Mouse (Mus musculus) CD4-positive, CD25-positive, alpha-beta regulatory T cell, adult 4 months (primary cell): Measurements from ENCODE around the gene Pcsk6. TPM values are rescaled to one million over a fixed set of nuclear protein-coding genes. Genes with fewer than 3 reads are reported as not detected.
"Not testable (repeated sequence)": the region's sequence is repeated elsewhere in the genome, so short reads cannot be mapped to it uniquely, and the experiment has no call there.

Experiments used
- ATAC-seq: one replicate; pipeline ENCODE4 v1.8.0; 2017
- polyA plus RNA-seq, 2 experiments: library from polyadenylated mRNA; unstranded; fragments of 100-300 nt; shearing (Covaris generic); gene quantifications; one replicate each; pipeline ENCODE4 v1.2.1; 2017

Gene Pcsk6
- polyA plus RNA-seq: not detected

GRCm38 (mm10) chr7:65861591-65862472 is at the start of gene Pcsk6:
Gene Pcsk6, plus strand, starts transcription at chr7:65861734.
- no peak for ATAC-seq

DNA sequence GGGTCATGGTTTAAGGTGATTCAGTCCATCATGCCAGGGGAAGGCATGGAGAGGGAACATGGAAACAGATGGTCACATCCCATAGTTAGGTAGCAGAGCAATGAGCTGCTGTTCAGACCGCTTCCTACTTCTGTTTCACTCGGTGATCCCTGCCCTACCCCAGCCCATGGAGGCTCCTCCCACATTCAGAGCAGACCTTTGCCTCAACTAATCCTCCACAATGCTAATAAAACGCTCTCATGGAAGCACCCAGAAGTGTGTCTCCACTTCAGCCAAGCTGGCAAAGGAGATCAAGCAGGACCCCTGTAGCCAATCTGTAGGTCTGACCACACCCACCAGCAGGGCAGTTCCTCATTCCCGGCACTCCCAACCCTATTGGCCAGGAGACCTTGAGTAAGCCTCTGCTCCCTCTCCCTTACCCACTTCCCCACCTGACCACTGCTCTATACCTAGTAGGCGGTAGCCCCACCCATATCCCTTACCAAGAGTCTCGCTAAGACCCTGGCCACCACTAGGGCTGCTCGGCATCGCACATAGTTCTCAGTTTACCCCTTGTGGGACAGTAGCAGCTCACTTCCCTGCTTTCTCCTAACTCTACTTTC is 47.8 kb upstream of the Pcsk6 start:
- no peak for ATAC-seq

- no peak for ATAC-seq
These were observed 44.0 kb upstream of the Pcsk6 start for GRCm38 (mm10) chr7:65817564-65817963.

DNA sequence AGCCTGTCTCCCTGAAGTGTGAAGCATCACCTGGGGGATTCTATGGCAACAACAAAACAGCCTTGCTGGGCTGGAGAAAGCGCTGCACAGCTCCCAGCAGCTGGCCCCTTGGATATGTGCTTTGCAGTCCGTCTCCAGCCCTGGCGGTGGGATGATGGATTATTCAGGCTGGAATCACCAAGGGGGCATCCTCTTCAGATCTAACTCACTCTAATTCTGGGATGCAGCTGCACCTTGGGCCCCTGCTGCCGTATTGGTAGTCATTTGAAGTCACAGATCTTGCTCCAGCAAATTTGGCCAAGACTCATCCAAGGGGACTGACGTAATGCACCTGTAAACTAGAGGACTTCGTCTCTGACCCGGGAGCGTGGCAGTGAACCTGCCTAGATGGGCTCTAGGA is 41.1 kb upstream of the Pcsk6 start:
- no peak for ATAC-seq

DNA sequence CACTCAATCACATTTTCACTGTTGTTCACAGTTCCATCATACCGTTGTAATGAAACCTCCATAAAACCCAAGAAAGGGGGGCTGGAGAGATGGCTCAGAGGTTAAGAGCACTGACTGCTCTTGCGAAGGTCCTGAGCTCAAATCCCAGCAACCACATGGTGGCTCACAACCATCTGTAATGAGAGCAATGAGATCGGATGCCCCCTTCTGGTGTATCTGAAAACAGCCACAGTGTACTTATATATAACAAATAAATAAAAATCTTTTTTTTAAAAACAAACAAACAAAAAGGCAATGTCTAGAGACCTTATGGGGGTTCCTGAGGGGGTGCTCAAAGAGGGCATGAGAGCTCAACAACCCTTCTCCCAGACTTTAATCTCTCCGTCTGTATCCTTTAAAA is 39.6 kb upstream of the Pcsk6 start:
- ATAC-seq: not testable (repeated sequence)

- no peak for ATAC-seq
These were observed 38.9 kb upstream of the Pcsk6 start for GRCm38 (mm10) chr7:65822506-65823119.

GRCm38 (mm10) chr7:65839756-65840155 is 21.8 kb upstream of the Pcsk6 start:
- ATAC-seq: no peak

GRCm38 (mm10) chr7:65843210-65843609 is 18.3 kb upstream of the Pcsk6 start:
- no peak for ATAC-seq

GRCm38 (mm10) chr7:65860981-65861380 is 553 bp upstream of the Pcsk6 start:
- no peak for ATAC-seq

- no peak for ATAC-seq
These were observed 1.1 kb downstream of the Pcsk6 start for GRCm38 (mm10) chr7:65862473-65863176.

- no peak for ATAC-seq
These were observed 7.6 kb downstream of the Pcsk6 start for GRCm38 (mm10) chr7:65869173-65869572.

DNA sequence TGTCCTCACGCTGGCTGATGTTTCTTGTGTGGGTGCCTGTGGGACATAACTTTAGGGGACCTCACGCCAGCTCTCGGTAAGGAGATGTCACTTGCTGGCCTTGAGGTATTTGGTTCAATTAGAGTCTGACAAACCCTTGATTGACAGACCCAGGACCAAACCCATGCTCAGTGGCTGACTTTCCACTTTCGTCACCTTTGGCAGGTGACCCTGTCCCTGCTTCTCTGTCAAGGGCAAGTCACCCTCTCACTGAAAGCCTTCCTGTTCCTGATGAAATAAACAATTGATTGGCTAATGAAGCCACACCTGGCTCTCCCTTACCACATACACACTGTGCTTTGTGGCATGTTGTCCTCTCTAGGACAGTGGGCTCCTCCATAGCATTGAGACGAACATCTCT is 8.3 kb downstream of the Pcsk6 start:
- no peak for ATAC-seq

GRCm38 (mm10) chr7:65870227-65870626 is 8.7 kb downstream of the Pcsk6 start:
- no peak for ATAC-seq

DNA sequence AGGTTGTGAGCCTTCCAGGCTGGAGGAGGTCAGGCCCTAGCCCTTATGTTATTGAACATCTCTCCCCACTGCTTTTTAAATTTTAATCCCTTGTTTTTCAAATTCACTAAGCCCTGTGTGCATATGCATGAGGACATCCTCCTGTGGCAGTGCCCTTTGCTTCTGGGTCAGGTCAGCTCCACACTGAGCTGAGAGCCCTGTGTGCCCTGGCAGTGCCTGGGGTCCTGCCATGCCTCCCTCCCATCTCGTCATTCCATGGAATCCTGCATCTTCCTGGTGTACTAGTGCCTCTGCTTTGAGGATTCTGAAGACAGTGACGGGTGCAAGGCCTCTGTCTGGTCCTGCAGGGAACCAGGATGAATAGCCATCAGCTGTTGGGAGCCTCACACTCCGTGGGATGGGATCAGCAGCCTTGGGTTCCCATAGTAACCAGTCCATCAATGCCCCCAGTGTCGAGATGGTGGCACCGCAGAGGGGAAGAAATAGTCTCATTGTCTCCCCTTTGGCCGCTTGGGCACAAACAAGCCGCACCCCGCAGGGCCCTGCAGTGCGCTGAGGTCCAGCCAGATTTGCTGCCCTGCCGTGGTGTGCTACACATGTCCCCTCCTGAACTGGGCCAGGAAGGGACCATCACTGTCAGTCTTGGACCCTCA is 9.5 kb downstream of the Pcsk6 start:
- no peak for ATAC-seq

DNA sequence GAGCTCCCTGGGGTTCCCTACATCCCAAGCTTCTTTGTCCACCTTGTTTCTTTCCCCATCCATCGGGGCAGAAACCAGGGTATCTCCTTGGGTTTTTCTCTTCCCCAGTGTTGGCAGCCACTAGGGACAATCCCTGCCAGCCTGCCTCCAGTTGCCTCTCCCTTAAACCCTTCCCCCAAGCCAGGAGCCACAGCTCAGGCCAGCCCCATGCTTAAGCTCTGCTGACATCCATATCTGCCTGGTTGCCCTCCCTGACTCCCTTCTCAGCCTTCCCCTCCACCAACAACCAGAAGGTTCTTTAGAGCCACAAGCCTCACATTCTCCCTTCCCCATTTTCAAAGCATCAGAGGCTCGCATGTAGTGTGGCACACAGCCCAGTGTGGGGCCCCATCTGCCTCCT is 10.3 kb downstream of the Pcsk6 start:
- no peak for ATAC-seq

GRCm38 (mm10) chr7:65873176-65873845 is 11.8 kb downstream of the Pcsk6 start:
- ATAC-seq: no peak

DNA sequence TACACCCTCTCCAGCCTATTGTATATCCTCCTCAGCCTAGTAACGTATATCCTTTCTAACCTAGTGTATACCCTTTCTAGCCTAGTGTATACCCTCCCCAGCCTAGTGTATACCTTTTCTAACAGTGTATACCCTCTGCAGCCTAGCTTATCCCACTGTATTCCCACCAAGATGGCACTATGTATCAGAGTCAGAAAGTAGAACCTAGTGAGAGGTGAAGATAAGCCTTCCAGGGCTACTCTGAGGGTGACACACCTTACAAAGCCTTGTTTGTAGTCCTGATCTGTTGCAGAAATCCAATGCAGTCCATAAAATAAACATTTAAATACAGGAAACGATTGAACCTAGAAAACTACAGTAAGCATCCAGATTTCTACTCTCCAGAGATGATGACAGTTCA is 12.4 kb downstream of the Pcsk6 start:
- no peak for ATAC-seq

- ATAC-seq: no peak
These were observed 15.1 kb downstream of the Pcsk6 start for GRCm38 (mm10) chr7:65876596-65876995.

DNA sequence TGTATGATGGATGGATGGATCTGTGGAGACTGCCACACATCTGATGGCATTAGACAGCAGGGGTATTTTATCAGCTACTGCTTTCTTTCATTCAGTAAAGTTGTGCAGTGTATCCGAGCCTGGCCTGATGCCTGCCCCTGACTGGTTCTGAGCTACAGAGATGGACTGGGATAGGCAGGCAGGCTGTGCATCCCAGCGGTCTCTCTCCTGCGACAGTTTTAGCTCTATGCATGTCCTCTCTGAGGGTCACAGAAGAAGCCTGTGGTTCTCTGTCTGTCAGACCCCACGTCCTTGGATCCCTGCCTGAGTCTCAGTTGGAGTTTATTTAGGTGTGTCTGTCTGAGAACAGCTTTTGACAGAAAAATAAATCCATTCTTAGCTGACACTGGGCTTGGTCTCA is 16.7 kb downstream of the Pcsk6 start:
- ATAC-seq: no peak

DNA sequence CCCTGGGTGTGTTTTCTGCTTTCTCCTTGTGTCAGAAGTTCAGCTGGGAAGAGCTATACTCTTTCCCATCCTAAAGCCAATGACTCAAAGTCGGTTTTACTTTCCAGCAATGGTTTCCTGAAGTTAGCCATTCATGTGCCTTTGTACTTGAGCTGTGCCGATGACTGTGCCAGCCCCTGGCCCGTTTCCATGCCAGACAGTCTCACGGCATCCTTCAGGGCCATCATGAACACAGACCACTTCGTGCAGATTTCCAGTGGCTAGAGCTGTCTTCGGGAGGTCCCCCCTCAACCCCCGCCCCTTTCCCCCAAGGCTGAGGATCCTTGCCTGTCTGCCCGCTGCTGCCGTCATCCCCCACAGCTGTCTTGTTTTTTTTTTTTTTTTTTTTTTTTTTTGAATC is 17.8 kb downstream of the Pcsk6 start:
- ATAC-seq: no peak

GRCm38 (mm10) chr7:65880666-65881289 is 19.2 kb downstream of the Pcsk6 start:
- no peak for ATAC-seq

- ATAC-seq: no peak
These were observed 19.8 kb downstream of the Pcsk6 start for GRCm38 (mm10) chr7:65881290-65881688.
